ENCODE assay signal across 18 mouse cellular contexts in the genomic region with DNA sequence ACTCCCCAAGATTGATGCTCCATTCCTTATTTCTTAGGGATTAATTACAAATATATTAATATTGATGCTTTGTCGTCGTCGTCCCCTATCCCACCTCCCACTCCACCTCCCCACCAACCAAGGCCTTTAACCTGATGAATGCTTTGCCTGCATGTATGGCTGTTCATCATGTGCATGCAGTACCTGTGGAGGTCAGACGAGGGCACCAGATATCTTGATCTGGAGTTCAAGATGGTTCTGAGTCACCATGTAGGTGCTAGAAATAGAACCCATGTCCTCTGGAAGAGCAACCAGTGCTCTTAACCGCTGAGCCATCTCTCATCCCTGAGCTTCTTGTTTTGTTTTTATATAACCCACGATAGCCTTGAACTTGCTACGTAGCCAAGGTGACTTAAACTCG. TPM values are rescaled to one million over a fixed set of nuclear protein-coding genes. Genes with fewer than 3 reads are reported as not detected.
A peak's percentile ranks its signal among the peaks of the same experiment; 100 is the strongest.
DNase-seq lines count a peak whose midpoint lies in the region; ATAC-seq and TF ChIP-seq lines count a peak whose summit lies in the region.
"Had no signal": no experiment of that assay in that cellular context is flagged by ENCODE, and none has a peak within 500 bp of the region (broad histone marks: within the 10 kb centered on the region; RNA-seq: fewer than 3 reads in every experiment).

No protein-coding gene starts in this region.

- ATAC-seq in erythroid progenitor cell, adult 5-6 weeks (replicated peaks; ENCODE audit: low FRiP score, poor library complexity, severe bottlenecking): no peak

- peak; percentile 29 for TF ChIP-seq CTCF in layer of hippocampus, adult 2 months (conservative IDR thresholded peaks at IDR 0.05)

- no peak overlapping the region for H3K27ac ChIP-seq in layer of hippocampus, adult 2 months
- H3K27ac ChIP-seq: embryonic facial prominence, embryonic 15.5 days; forebrain, embryonic 12.5 days; hindbrain, embryonic 13.5 days; left cerebral cortex, adult 2 months; midbrain, embryonic 10.5 days; neural tube, embryonic 15.5 days had no signal

- H3K4me3 ChIP-seq in layer of hippocampus, adult 2 months: no peak overlapping the region
- H3K4me3 ChIP-seq: embryonic facial prominence, embryonic 15.5 days; forebrain, embryonic 12.5 days; hindbrain, embryonic 13.5 days; left cerebral cortex, adult 2 months; midbrain, embryonic 10.5 days; neural tube, embryonic 15.5 days had no signal

- DNase-seq in layer of hippocampus, adult 2 months (ENCODE audit: low spot score in 2 of 2): no peak
- DNase-seq in layer of hippocampus, postnatal 10 days (ENCODE audit: low spot score in 2 of 2): no peak
- peak; percentile 19 for DNase-seq in thymus, postnatal 14 days
- no peak for DNase-seq in thymus, adult 18-20 months
- peak; percentile 9 for DNase-seq in MEL-GATA-1-ER (ENCODE audit: extremely low read depth, low read depth)
- DNase-seq in gastrocnemius, postnatal 25 days: no peak
- DNase-seq: adrenal gland, postnatal 36 days; cerebellum, adult 9-10 months; kidney, adult 11 months; kidney, postnatal 4 days; retina, postnatal 1 day had no signal

RNA-seq across cellular contexts. Expression of a gene that starts 11.5 kb away (rescaled TPM):
- 10 to 100 TPM; 11.0 to 12.1 TPM for total RNA-seq in layer of hippocampus, adult 2 months (2021)
- total RNA-seq in layer of hippocampus, postnatal 10 days (2021): 10 to 100 TPM; 15.3 to 15.5 TPM
- 3.2 and 6.7 TPM in 2 replicates for total RNA-seq in erythroid progenitor cell, adult 5-6 weeks (2015; ENCODE audit: low replicate concordance)
- total RNA-seq in erythroid progenitor cell, adult 5-6 weeks (2017; ENCODE audit: low replicate concordance): 2.1 and 5.3 TPM in 2 replicates
- 10 to 100 TPM; 10.9 to 12.0 TPM for total RNA-seq in gastrocnemius, postnatal 25 days (2021)

Comparison
In these comparisons a context has a peak if more than half of its experiments do, and no peak if none do; other contexts are left out.
1. DNase-seq: peak in thymus, postnatal 14 days (single experiment) and MEL-GATA-1-ER (single experiment); none in layer of hippocampus, adult 2 months (0 of 2), layer of hippocampus, postnatal 10 days (0 of 2), thymus, adult 18-20 months (0 of 2) and gastrocnemius, postnatal 25 days (single experiment).